In the genomic region with DNA sequence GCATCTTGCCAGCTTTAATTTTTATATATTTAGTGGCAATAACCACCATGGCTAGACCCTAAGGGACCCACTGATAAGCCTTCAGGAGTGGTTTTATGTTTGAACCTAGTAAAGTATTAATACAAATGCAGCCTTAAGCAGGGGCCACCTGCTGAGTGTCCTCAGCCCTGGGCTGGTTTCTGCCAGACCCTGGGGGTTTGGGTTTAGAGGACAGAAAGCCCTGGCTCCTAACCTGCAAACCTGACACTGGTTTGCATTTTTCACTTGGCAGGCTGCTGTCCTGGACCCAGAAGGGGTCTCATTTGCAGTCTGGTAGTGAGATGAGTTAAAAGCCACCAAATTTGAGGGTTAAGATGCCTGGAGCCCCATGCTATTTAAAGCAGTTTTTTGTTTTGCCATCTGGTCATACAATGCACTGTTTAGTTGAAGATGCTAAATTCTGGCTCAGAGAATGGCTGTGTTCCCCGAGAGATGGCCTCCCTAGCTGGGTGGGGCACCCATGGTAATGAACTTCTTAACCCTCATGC, we compare ENCODE assay signal across 15 mouse cellular contexts.
A peak's percentile ranks its signal among the peaks of the same experiment; 100 is the strongest.
DNase-seq lines count a peak whose midpoint lies in the region; ATAC-seq lines count a peak whose summit lies in the region.
"Had no signal": no experiment of that assay in that cellular context is flagged by ENCODE, and none has a peak within 500 bp of the region (broad histone marks: within the 10 kb centered on the region; RNA-seq: fewer than 3 reads in every experiment).

No protein-coding gene starts in this region.

- peaks cover 37% of the 10 kb centered on the region for H3K36me3 ChIP-seq in forebrain, embryonic 10.5 days (replicated peaks)
- peaks cover 11% of the 10 kb centered on the region; the same call in 1 of the 2 replicates for H3K36me3 ChIP-seq in forebrain, embryonic 13.5 days (ENCODE audit: poor library complexity, severe bottlenecking)
- H3K36me3 ChIP-seq in midbrain, embryonic 10.5 days: peaks cover 24% of the 10 kb centered on the region
- H3K36me3 ChIP-seq in midbrain, embryonic 13.5 days: peaks cover 9% of the 10 kb centered on the region
- no peaks in the 10 kb centered on the region for H3K36me3 ChIP-seq in forebrain, embryonic 16.5 days (ENCODE audit: control insufficient read depth, insufficient read depth)
- H3K36me3 ChIP-seq in liver, embryonic 16.5 days (ENCODE audit: control insufficient read depth, insufficient read depth): peaks cover 19% of the 10 kb centered on the region

- peak overlapping the region; percentile 65 for H3K27ac ChIP-seq in forebrain, embryonic 10.5 days
- H3K27ac ChIP-seq in forebrain, embryonic 13.5 days: no peak overlapping the region
- 0 out of 2 replicates have a peak overlapping the region, but pooled peaks have one; percentile 46 for H3K27ac ChIP-seq in midbrain, embryonic 10.5 days (replicated peaks)
- H3K27ac ChIP-seq in midbrain, embryonic 13.5 days: no peak overlapping the region
- H3K27ac ChIP-seq in forebrain, embryonic 16.5 days (ENCODE audit: low read length): peak overlapping the region; percentile 39; the same call in 1 of the 2 replicates
- peak overlapping the region; percentile 100 for H3K27ac ChIP-seq in liver, embryonic 16.5 days (ENCODE audit: low read length)
- H3K27ac ChIP-seq: left cerebral cortex, adult 2 months; neural tube, embryonic 12.5 days had no signal

- no peaks in the 10 kb centered on the region for H3K27me3 ChIP-seq in forebrain, embryonic 10.5 days (ENCODE audit: poor library complexity, severe bottlenecking)
- H3K27me3 ChIP-seq in forebrain, embryonic 13.5 days: no peaks in the 10 kb centered on the region
- H3K27me3 ChIP-seq in midbrain, embryonic 10.5 days (ENCODE audit: low read depth, poor library complexity, severe bottlenecking): no peaks in the 10 kb centered on the region
- no peaks in the 10 kb centered on the region for H3K27me3 ChIP-seq in midbrain, embryonic 13.5 days
- H3K27me3 ChIP-seq in forebrain, embryonic 16.5 days (replicated peaks; ENCODE audit: control insufficient read depth, insufficient read depth, low read length): no peaks in the 10 kb centered on the region
- H3K27me3 ChIP-seq in liver, embryonic 16.5 days (ENCODE audit: control insufficient read depth, insufficient read depth, low read depth, low read length): no peaks in the 10 kb centered on the region
- H3K27me3 ChIP-seq: neural tube, embryonic 12.5 days had no signal

- H3K4me1 ChIP-seq in forebrain, embryonic 10.5 days: peaks cover 52% of the 10 kb centered on the region
- peaks cover 59% of the 10 kb centered on the region for H3K4me1 ChIP-seq in forebrain, embryonic 13.5 days
- H3K4me1 ChIP-seq in midbrain, embryonic 10.5 days: peaks cover 29% of the 10 kb centered on the region
- H3K4me1 ChIP-seq in midbrain, embryonic 13.5 days (replicated peaks): peaks cover 48% of the 10 kb centered on the region
- H3K4me1 ChIP-seq in forebrain, embryonic 16.5 days (replicated peaks; ENCODE audit: control insufficient read depth, insufficient read depth, low read length): peaks cover 49% of the 10 kb centered on the region
- peaks cover 86% of the 10 kb centered on the region for H3K4me1 ChIP-seq in liver, embryonic 16.5 days (ENCODE audit: control insufficient read depth, low read depth, low read length)

- no peak overlapping the region for H3K9ac ChIP-seq in forebrain, embryonic 13.5 days
- no peak overlapping the region for H3K9ac ChIP-seq in midbrain, embryonic 13.5 days (replicated peaks)
- no peak overlapping the region for H3K9ac ChIP-seq in forebrain, embryonic 16.5 days (replicated peaks; ENCODE audit: low read depth, low read length)
- H3K9ac ChIP-seq in liver, embryonic 16.5 days (ENCODE audit: low read depth, low read length): peak overlapping the region; percentile 64
- H3K9ac ChIP-seq: neural tube, embryonic 12.5 days had no signal

- no peak overlapping the region for H3K4me2 ChIP-seq in forebrain, embryonic 13.5 days
- H3K4me2 ChIP-seq in midbrain, embryonic 13.5 days (replicated peaks): no peak overlapping the region
- H3K4me2 ChIP-seq in forebrain, embryonic 16.5 days (ENCODE audit: low read length): no peak overlapping the region
- 0 out of 2 replicates have a peak overlapping the region, but pooled peaks have one; percentile 73 for H3K4me2 ChIP-seq in liver, embryonic 16.5 days (ENCODE audit: low read depth, low read length)

- DNase-seq in forebrain, embryonic 10.5 days (ENCODE audit: extremely low spot score, low spot score): no peak
- DNase-seq in midbrain, embryonic 10.5 days (ENCODE audit: low spot score): no peak
- DNase-seq in right cerebral cortex, postnatal 14 days: no peak
- DNase-seq in adrenal gland, adult (ENCODE audit: inconsistent age in 2 of 2, low spot score in 1 of 2): no peak
- DNase-seq: adrenal gland, postnatal 36 days; cerebellum, adult 18-20 months; gastrocnemius, postnatal 10 days; kidney, postnatal 25 days had no signal

- H3K4me3 ChIP-seq in forebrain, embryonic 10.5 days: no peak overlapping the region
- H3K4me3 ChIP-seq in forebrain, embryonic 13.5 days: no peak overlapping the region
- no peak overlapping the region for H3K4me3 ChIP-seq in midbrain, embryonic 10.5 days
- H3K4me3 ChIP-seq in midbrain, embryonic 13.5 days (replicated peaks): no peak overlapping the region
- H3K4me3 ChIP-seq in forebrain, embryonic 16.5 days (replicated peaks; ENCODE audit: low read length): no peak overlapping the region
- no peak overlapping the region for H3K4me3 ChIP-seq in liver, embryonic 16.5 days (ENCODE audit: low read depth, low read length)
- H3K4me3 ChIP-seq: left cerebral cortex, adult 2 months; neural tube, embryonic 12.5 days had no signal

- no peak for ATAC-seq in forebrain, embryonic 13.5 days
- no peak for ATAC-seq in midbrain, embryonic 13.5 days
- no peak for ATAC-seq in forebrain, embryonic 16.5 days
- ATAC-seq in liver, embryonic 16.5 days (ENCODE audit: low read depth): no peak
- ATAC-seq: intestine, postnatal 0 days had no signal

- 43% methylated on average over 1 of the region's 1 CpGs for WGBS in forebrain, embryonic 10.5 days
- 19% methylated on average over 1 of the region's 1 CpGs for WGBS in forebrain, embryonic 13.5 days
- 66% methylated on average over 1 of the region's 1 CpGs for WGBS in midbrain, embryonic 10.5 days
- 13% methylated on average over 1 of the region's 1 CpGs for WGBS in midbrain, embryonic 13.5 days
- WGBS in forebrain, embryonic 16.5 days: 8% methylated on average over 1 of the region's 1 CpGs
- WGBS in liver, embryonic 16.5 days (ENCODE audit: insufficient replicate concordance): 17% methylated on average over 1 of the region's 1 CpGs

- no peaks in the 10 kb centered on the region for H3K9me3 ChIP-seq in forebrain, embryonic 10.5 days
- no peaks in the 10 kb centered on the region for H3K9me3 ChIP-seq in forebrain, embryonic 13.5 days (replicated peaks)
- H3K9me3 ChIP-seq in midbrain, embryonic 10.5 days (replicated peaks): no peaks in the 10 kb centered on the region
- H3K9me3 ChIP-seq in midbrain, embryonic 13.5 days: no peaks in the 10 kb centered on the region
- no peaks in the 10 kb centered on the region for H3K9me3 ChIP-seq in forebrain, embryonic 16.5 days (ENCODE audit: control insufficient read depth, low read length)
- H3K9me3 ChIP-seq in liver, embryonic 16.5 days (replicated peaks; ENCODE audit: control insufficient read depth, low read length): no peaks in the 10 kb centered on the region
- H3K9me3 ChIP-seq: neural tube, embryonic 12.5 days had no signal

Comparison
In these comparisons a context has a peak if more than half of its experiments do, and no peak if none do; other contexts are left out.
1. H3K27ac ChIP-seq: peak in forebrain, embryonic 10.5 days (single experiment), midbrain, embryonic 10.5 days (single experiment), forebrain, embryonic 16.5 days (single experiment) and liver, embryonic 16.5 days (single experiment); none in forebrain, embryonic 13.5 days (single experiment) and midbrain, embryonic 13.5 days (single experiment).